Mouse (Mus musculus) kidney, adult 18-20 months (tissue): ENCODE results near the gene Btg4.
A peak's percentile ranks its signal among the peaks of the same experiment; 100 is the strongest.

Experiments
- DNase-seq: peaks from one replicate; pipeline ENCODE4 v3.0.0; 2021

Btg4 gene

GRCm38 (mm10) chr9:51060601-51061000, at the start of gene Btg4:
TSS of gene Btg4 (plus strand) at chr9:51060901.
- no peak for DNase-seq

GRCm38 (mm10) chr9:51013644-51014043, 47.1 kb upstream of the Btg4 start:
- no peak for DNase-seq

- no peak for DNase-seq
Measured at GRCm38 (mm10) chr9:51015732-51016131, 45.0 kb upstream of the Btg4 start.

GRCm38 (mm10) chr9:51019670-51020069, 41.0 kb upstream of the Btg4 start:
- no peak for DNase-seq

GRCm38 (mm10) chr9:51020351-51020750, 40.4 kb upstream of the Btg4 start:
- no peak for DNase-seq

GRCm38 (mm10) chr9:51021123-51021795, 39.4 kb upstream of the Btg4 start:
- no peak for DNase-seq

- no peak for DNase-seq
Measured at GRCm38 (mm10) chr9:51026952-51027351, 33.7 kb upstream of the Btg4 start.

GRCm38 (mm10) chr9:51030147-51030546, 30.6 kb upstream of the Btg4 start:
- DNase-seq, result no peak

- DNase-seq, result no peak
Measured at GRCm38 (mm10) chr9:51031603-51032002, 29.1 kb upstream of the Btg4 start.

GRCm38 (mm10) chr9:51032291-51032690, 28.4 kb upstream of the Btg4 start:
- DNase-seq, result no peak

GRCm38 (mm10) chr9:51032785-51033529, 27.7 kb upstream of the Btg4 start:
- no peak for DNase-seq

GRCm38 (mm10) chr9:51041491-51041980, 19.2 kb upstream of the Btg4 start:
- DNase-seq, result no peak

GRCm38 (mm10) chr9:51042136-51042535, 18.6 kb upstream of the Btg4 start:
- no peak for DNase-seq

GRCm38 (mm10) chr9:51052180-51052579, 8.5 kb upstream of the Btg4 start:
- no peak for DNase-seq

GRCm38 (mm10) chr9:51056360-51057324, 4.1 kb upstream of the Btg4 start:
- peak; percentile 7 for DNase-seq

- no peak for DNase-seq
Measured at GRCm38 (mm10) chr9:51058951-51059521, 1.7 kb upstream of the Btg4 start.

- DNase-seq, result no peak
Measured at GRCm38 (mm10) chr9:51068202-51068601, 7.5 kb downstream of the Btg4 start.

GRCm38 (mm10) chr9:51070801-51071200, 10.1 kb downstream of the Btg4 start:
- DNase-seq, result no peak

GRCm38 (mm10) chr9:51075780-51076179, 15.1 kb downstream of the Btg4 start:
- DNase-seq, result peak; percentile 25

GRCm38 (mm10) chr9:51076300-51076978, 15.7 kb downstream of the Btg4 start:
- DNase-seq, result peak; percentile 12

- DNase-seq, result peak; percentile 70
Measured at GRCm38 (mm10) chr9:51076979-51077315, 16.2 kb downstream of the Btg4 start, which contains the start of gene Layn. TSS of gene Layn (minus strand) at chr9:51077094.

- DNase-seq, result no peak
Measured at GRCm38 (mm10) chr9:51081614-51082013, 20.9 kb downstream of the Btg4 start.
